Mouse (Mus musculus) gastrocnemius, postnatal 25 days (tissue): ENCODE measurements around the gene Cntnap1. TPM values are rescaled to one million over a fixed set of nuclear protein-coding genes. Genes with fewer than 3 reads are reported as not detected.

ENCODE experiments used
- DNase-seq: peaks from one replicate; pipeline ENCODE4 v3.0.0; 2022
- total RNA-seq, 2 experiments: library from RNA; stranded (reverse); gene quantifications; 1 replicate in 1 of 2; 2 replicates in 1 of 2; pipeline ENCODE4 v1.2.3; 2021

Cntnap1 gene
- total RNA-seq, 2 experiments from 2014 or later = 0.99 to 2.2 TPM

DNA sequence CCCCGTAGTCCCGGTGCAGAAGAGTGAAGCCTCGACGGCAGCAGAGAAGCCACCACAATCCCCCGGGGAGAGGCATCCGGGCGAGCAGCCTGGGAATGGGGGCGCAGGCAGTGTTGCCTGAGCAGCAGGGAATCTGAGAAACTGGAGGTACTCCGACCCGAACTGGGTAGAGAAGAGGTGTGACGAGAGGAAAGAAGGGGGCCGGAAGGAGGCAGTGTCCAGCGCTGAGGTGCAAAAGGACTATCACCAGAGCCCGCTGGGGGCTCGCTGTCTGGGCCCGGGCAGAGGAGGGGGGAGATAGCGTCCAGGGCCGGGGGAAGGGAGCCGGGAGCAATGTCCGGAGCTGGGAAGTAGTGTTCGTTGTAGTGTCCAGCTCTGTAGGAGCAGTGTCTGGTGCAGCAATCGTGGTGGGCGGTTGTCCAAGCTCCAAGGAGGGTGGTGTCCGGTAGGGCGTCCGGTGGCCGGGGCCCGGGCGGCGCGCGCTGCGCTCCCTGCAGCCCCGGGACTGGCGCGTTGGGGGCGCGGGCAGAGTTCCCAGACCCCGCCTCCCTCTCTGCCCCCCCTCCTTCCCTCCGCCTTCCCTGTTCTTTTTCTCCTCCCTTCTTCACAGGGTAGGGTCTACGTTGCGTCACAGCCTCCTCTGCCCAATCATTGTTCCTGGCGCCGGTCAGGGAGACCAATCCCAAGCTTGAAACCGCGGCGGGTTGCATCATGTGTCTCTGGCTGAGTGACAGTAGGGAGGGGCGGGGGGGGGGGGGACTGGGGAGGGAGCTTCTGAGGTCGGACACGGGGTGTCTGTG, 688 bp downstream of the Cntnap1 start, which contains the start of gene Plekhh3:
Gene Plekhh3, minus strand, starts transcription at position 541 of the 800 bp plus-strand sequence.
- DNase-seq = peak; percentile 97

DNA sequence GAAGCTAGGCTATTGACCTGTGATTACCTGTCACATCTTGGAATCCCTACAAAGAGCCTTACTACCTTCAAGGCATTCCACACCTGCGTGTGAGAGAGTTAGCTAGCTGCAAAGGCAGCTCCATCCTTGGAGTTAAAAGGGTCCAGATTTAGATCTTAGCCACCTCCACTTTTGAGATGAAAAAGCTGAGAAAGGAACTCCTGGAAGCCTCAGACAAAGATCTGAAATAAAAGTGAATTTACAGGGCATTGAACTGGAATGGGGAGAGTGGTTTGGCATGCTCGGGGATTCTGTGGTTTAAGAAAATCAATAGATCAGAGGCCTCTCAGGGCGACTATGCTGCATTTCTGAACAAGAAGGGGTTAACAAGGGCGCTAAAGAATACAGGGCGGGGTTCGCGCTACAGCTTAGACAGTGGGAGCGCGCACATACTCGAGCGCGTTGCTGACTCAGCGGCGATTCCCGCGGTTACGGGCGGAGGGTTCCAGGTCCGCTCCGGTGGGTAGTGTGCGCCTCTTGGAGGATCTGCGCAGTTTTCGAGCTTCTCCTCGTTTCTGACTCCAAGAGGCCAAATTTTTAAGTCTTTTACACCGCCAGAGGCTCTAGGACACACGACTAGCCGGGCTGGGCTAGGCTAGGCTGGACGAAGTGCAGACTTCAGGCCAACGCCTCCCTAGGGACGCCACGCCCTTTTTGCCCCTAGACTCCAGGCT, 1.6 kb downstream of the Cntnap1 start:
- DNase-seq = peak; percentile 65

DNA sequence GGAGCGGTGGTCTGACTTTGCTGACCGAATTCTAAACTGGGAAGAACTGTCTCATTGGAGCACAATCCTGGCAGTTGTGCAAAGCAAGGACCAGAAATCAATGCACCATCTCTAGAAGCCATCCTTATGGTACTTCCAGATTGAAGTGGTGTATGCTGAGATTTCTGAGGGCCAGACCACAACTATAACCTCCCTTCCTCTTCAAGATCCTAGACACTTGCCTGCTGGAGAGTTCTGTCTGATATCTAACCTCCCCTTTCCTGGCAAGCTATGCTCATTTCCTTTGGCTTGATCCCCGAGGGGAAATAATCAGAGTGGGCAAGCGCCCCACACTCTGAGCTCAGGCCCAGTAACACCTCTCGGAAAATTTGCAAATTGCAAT, 2.1 kb downstream of the Cntnap1 start:
- no peak for DNase-seq

DNA sequence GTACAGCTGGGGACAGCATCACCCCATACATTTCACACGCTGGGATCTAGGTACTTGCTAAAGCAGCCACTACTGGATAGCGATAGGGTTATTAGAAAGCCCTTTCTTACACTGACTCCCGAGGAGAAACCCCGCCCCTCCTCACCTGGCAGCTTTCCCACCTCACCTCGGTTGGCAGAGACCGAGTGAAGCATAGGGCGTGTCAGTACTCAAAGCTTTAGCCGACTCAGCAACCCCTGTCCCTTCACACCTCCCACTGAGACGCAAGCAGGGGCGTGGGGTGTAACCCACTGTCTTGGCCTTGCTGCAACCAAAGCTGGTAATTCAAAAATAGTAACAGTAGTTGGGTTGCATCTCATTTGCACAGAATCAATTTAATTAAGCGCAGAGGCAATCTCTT, 2.8 kb downstream of the Cntnap1 start:
- no peak for DNase-seq

DNA sequence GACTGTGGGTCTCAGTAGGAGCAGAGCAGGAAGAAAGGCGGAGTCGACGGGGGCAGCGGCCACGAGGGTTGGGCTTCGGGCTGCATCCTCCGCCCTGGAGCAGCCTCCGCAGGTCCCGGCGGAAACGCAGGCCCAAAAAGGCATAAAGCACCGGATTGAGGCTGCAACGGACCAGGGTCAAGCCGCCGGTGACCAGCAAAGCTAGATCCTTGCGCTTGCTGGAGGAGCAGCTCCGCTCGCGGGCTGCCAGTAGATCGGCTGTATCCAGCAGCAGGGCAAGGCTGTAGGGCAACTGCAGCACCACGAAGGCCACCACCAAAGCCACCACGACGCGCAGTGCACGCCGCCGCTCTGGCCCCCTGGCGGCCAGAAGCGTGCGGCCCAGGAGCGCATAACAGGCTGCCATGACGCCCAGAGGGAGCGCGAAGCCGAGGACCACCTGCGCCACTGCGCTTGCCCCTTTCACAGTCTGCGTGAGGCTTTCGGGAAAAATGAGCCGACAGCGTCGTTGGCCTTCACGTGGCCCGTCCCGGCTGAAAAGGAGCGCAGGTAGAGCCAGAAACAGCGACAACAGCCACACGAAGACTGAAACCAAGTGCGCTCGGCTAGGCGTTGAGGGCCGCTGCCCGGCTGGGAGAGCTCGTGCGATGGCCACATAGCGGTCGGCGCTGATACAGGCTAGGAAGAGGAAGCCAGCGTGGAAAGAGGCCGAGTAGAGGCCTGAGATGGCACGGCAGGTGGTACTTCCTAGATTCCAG, 3.5 kb downstream of the Cntnap1 start:
- DNase-seq = peak; percentile 87

DNA sequence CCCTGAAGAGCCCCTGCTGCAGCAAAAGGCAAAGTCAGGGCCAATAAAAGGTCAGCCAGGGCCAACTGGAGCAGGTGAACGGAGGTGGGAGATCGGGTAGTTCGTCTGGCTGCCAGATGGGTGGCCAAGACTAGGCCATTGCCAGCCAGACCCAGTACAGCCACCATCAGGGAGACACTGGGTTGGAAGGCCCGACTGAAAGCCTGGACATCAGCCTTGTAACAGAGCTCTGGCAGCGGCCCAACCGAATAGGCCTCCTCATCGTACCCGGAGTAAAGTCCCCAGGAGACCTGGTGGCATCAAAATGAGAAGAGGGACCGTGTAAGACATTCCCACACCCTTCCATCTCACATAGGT, 4.0 kb downstream of the Cntnap1 start:
- no peak for DNase-seq

DNA sequence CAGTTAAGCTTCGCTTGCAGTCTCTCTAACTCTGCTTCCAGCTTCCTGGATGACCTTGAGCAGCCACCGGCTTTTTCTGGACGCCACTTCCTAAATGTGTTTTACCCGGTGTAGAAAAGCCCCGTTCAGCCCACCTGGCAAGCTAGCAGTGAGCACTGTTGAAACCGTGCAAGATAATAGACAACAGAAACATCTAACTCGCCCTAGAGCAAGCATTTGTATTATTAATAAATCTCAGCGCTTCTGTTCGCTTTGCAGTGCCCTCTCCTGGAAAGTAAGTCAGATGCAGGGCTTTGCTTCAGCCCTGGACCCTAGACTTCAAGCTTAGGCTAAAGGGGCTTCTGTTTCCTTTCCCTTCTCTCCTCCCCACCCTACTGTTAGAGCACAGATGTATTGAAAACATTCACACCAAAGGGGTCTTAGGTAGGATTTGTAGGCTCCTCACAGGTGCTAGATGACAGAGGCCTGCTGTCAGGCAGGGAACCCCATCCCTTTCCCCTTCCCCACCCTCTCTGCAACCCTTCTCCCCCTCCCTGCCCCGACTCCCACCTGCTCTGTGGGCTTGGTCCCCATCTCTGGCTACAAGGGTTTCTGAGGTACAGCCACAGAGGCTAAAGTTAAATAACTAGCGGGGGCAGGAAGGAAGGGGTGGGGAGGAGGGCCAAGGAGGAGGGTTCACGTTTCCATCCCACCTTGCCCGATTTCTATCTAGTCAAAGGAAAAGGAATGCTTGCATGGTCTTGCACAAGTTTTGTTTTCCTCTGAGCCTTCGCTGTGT, 4.7 kb downstream of the Cntnap1 start, which contains the start of gene Ccr10:
Gene Ccr10, minus strand, starts transcription at position 593 of the 778 bp plus-strand sequence.
- DNase-seq = no peak

DNA sequence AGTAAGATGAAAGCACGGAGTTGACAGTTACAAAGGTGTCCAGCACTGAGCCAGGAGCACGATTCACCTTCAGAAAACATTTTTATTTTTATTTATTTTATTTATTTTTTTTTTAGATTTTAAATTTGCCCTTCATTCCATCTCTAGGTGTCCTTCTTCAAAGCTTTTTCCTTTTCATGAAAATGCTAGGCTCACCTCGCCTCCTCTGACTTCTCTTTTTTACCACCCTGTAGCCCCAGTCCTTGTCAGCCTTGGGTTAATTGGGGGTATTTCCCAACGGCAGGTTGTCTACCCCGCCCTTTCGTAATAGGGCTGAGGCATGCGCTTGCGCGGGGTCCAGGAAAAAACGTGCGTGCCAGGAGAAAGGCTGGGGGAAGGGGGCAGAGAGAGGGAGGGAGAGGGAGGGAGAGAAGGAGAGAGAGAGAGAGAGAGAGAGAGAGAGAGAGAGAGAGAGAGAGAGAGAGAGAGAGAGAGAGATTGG, 5.4 kb downstream of the Cntnap1 start:
- no peak for DNase-seq

DNA sequence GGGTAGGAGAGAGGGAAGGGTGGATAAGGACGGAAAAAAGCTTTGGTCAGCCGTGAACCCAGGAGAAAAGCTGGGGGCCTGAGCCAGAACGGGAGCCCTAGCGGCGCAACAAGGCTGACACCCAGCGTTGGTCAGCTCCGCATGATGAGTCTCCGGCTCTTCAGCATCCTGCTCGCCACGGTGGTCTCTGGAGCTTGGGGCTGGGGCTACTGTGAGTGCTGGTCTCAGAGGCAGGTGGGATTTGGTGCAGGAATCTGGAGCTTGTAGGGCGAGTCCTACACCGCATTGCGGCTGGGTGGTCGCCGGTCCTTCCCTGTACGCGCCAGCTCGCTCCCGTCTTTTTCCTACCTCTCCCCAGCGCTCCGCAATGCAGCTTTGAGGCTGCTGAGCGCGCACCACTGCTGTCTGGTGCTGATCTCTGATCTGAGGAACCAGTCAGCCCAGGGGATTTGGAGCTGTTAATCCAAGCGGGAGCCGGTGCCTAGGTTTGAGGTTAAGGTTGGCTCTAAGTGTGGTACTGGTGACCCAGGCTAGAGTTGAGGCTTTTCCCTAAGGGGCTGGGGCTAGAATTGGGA, 5.9 kb downstream of the Cntnap1 start:
- no peak for DNase-seq

DNA sequence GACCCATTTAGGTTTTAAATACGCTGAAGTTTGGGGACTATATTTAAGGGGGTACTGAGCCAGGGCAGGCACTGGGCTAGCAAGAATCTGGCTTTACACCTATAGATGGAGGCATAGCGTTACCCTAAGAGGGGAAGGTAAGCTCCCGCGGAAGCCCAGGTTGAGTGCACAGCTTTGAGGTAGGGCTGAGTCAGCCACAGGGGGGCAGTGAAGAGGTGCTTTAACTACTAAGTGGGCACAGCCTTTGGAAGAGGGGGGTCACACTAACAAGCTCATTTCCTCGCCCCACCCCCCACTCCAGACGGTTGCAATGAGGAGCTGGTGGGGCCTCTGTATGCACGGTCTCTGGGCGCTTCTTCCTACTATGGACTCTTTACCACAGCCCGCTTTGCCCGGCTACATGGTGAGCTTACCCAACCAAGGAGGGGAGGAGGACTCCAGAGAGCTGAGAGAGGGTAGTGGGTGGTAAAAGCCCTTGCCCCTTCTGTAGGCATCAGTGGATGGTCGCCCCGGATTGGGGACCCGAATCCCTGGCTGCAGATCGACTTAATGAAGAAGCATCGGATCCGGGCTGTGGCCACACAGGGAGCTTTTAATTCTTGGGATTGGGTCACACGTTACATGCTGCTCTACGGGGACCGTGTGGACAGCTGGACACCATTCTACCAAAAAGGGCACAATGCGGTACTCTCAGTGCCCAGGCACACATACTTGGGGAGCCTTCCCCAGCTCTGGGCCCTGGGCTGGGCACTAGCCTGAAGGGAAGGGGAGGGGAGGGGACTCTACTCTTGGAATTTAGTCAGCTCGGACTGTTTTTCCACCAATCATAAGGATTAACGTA, 6.8 kb downstream of the Cntnap1 start:
- DNase-seq = no peak

DNA sequence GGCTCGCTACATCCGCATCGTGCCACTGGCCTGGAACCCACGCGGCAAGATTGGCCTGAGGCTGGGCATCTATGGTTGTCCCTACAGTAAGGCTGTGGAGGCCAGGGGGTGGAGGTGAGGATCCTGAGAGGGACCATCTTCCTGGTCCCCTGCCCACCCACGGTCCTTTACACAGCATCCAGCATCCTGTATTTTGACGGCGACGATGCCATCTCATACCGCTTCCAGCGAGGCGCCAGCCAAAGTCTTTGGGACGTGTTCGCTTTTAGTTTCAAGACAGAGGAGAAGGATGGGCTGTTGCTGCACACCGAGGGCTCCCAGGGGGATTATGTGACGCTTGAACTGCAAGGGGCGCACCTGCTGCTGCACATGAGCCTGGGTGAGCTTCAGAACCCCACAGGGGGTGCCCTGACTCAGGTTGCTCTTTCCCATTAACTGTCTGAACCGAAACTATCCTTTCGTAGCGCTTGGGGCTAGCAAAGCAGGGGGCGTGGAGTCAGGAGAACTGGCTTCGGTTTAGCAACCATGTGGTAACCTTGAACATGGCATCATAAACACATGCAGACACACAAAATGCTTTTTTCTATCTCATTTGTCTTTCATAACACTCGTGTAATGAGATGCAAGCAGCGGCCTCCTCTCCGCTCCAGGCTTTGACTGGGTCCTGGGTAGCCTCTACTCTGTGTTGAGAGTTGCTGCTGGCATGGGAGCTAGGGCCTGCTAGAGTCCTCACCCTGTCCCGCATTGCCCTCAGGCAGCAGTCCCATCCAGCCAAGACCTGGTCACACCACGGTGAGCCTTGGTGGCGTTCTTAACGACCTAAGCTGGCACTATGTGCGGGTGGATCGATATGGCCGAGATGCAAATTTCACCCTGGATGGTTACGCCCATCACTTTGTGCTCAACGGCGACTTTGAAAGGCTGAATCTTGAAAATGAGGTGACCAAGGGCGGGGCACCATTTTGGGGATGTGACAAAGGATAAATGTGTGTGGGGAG, 8.0 kb downstream of the Cntnap1 start:
- DNase-seq = no peak

DNA sequence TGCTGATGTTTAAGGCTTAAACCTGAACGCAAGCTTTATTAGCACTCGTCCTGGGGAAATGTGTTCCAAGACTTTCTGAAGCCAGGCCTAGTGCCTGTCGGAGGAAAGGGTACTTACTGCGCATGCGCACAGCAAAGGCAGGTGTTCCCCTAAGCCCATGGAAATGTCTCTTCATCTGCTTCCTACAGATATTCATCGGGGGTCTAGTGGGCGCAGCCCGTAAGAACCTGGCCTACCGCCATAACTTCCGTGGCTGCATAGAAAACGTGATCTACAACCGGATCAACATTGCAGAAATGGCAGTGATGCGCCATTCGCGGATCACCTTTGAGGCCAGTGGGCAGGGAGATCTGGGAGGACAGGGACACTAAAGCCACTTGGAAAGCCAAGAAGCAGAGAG, 9.0 kb downstream of the Cntnap1 start:
- no peak for DNase-seq

DNA sequence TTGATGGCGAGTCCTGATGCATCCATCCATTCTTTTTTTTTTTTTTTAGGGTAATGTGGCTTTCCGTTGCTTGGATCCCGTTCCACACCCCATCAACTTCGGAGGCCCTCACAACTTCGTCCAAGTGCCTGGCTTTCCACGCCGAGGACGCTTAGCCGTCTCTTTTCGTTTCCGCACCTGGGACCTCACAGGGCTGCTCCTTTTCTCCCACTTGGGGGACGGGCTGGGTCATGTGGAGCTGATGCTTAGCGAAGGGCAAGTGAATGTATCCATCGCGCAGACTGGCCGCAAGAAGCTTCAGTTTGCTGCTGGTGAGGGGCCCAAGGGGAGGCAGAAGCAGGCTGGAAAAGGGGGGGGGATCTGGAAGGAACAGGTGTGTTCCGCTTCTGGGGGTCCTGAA, 9.9 kb downstream of the Cntnap1 start:
- DNase-seq = no peak

DNA sequence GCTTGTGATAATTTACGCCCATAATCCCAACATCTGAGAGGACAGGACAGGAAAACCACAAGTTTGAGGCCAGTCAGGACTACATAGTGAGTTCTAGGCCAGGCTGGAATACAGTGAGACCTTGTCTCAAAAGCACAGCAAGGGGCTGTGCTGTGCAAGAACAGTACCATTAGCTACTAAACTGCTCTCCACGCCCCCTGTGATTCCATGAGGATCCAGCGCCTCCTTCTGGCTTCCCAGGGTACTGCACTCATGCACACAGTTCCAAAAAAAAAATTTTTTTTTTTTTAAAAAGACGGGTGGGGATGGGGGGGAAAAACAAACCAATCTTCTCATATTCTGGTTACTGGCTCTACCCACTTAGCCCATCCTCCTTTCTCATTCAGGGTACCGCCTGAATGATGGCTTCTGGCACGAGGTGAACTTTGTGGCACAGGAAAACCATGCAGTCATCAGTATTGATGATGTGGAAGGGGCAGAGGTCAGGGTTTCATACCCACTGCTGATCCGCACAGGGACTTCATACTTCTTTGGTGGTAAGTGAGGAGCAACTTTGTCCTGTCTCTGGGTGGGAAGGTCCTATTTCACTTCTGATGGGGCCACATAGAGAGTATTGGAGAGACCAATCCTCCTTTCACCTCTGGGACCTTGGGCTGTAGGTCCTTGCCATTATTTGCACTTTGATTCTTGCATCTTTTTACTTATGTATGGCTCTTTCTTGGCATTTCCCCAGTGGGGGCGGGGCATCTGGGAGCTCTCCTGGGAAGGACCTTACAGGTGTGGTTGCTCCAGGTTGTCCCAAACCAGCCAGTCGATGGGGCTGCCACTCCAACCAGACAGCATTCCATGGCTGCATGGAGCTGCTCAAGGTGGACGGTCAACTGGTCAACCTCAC, 10.8 kb downstream of the Cntnap1 start:
- no peak for DNase-seq

DNA sequence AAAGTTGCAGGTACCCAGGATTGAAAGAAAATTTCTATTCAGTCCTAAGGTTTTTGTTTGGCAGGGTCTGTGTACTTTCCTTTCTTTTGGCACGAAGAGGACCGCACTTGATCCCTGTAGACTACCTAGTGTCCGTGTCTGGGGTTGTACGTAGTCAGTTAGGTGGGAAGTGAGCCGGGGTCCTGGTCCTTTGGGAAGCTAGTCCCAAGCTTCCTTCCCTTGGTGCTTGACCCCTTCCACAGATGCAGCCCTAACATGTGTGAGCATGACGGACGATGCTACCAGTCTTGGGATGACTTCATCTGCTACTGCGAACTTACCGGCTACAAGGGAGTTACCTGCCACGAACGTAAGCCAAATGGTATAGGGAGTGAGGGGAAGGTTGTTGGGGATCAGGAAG, 11.6 kb downstream of the Cntnap1 start:
- no peak for DNase-seq

DNA sequence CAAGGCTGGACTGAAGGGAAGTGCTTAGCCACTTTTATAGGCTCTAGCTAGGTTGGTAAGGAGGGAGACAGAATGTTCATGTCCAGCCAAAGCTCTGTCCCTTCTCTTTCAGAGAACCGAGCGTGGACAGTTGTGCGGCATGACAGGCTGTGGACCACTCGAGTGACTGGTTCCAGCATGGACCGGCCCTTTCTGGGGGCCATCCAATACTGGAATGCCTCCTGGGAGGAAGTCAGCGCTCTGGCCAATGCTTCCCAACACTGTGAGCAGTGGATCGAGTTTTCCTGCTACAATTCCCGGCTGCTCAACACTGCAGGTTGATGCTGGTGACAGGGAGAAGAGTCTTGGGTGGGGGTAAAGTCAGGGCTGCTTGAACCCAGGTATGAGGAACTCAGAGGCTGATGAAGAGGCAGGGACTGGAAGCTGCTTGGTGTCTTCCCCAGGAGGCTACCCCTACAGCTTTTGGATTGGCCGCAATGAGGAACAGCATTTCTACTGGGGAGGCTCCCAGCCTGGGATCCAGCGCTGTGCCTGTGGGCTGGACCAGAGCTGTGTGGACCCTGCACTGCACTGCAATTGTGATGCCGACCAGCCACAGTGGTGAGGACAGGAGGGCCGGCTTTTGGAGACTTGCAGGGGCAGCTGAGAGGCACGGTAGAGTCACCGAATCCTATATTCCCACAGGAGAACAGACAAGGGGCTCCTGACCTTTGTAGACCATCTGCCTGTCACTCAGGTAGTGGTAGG, 12.6 kb downstream of the Cntnap1 start:
- DNase-seq = no peak

DNA sequence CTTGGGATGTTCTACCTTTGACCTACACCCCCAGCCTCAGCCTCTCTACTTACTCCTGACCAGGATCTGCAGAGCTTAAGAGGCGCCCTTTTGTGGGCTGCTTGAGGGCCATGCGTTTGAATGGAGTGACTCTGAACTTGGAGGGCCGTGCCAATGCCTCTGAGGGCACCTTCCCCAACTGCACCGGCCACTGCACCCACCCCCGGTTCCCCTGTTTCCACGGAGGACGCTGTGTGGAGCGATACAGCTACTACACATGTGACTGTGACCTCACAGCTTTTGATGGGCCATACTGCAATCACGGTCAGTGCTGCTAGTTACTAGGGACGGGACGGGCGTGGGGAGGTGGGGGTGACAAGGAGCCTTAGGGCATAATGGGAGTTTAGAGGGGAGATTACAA, 14.7 kb downstream of the Cntnap1 start:
- no peak for DNase-seq

DNA sequence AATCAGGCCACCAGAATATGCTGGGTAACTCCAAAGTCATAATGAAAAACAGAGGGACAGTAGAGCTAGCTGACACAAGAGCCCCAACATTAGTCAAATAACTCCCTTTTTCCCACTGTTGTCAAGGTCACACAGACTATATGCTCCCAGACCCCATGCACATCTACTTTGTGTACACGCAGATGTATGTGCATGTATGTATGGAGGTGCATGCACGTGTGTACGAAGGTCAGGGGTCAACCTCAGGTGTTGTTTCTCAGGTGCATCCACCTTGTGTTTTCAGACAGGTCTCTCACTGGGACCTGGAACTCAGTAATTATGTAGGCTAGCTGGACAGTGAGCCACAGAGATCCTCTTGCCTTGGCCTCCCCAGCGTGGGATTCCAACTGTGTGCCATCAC, 15.1 kb downstream of the Cntnap1 start:
- no peak for DNase-seq
